Mouse (Mus musculus): ENCODE results near the gene Ttll2. TPM values are rescaled to one million over a fixed set of nuclear protein-coding genes. Genes with fewer than 3 reads are reported as not detected.
"Not testable (repeated sequence)": the region's sequence is repeated elsewhere in the genome, so short reads cannot be mapped to it uniquely, and the experiment has no call there.

The Ttll2 gene
- total RNA-seq, 2 experiments from 2014 or later, result not detected

DNA sequence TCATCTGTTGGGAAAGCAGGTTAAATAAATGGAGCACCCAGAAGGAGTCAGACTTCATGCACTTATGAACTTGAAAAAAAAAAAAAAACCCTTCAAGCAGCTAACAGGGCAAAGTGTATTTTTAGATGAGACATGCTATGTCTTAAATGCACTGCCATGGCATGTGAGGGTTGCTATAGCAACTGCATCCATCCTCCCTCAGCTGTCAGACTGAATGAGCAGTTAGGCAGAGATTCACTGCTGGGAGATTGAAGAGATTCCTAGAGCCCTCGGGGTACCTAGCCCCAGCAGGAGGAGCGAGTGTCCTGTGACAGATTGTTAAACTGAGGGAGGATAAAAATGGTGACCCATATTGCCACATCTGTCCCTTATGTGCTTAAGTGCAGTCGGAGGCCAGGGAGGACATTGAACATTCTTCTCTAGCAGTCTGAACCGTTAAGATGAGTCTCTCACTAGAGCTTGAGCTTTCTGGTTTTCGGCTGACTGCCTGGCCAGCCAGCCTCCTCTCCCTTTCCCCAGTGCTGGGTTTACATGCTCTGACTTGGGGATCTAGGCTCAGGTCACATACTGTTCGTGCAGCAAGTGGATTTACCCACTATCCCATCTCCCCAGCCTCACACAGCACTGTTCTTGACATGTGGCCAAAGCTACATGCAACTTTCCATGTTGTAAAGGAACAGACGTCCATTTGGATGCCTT, 14.3 kb upstream of the Ttll2 start:
- intact Hi-C loops (cut with DNase I); DNase-seq (ENCODE audit: low spot score in 2 of 2): not testable (repeated sequence)

DNA sequence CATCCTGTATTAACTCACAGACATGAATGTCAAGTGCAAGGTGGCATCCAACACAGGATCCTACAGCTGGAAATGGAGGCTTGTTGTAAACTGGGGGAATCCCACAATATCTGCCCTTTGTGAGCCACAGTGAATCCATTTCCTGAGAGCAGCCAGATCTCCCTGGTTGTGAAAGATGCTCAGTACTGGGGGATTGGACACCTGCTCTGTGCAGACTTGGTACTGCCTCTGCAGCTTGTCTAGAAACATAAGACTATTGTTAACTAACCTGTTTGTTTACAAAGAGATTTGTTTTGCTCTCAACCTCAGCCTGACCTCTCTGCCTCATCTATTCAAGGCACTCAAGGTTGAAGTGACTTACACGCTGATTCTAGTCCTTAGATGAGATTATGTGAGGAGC, 13.8 kb upstream of the Ttll2 start:
- intact Hi-C loops (cut with DNase I), result not testable (repeated sequence)

DNA sequence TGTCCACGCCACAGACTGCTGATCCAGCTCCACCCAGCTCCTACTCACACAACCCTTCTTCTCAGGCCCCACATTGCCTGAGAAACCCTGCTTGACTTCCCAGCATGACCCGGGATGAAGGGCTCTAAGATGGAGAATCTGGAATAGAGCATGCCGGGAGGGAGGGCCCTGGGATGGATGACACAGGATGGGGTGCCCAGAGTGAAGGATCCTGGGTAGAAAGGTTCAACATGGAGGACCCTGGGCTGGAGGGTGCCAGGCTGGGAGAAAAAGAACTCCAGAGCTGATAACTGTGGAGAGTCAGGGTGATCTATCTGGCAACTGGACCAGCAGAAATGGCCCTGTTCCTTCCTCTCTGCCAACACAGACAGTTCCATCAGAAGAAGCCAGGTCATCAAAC, 13.1 kb upstream of the Ttll2 start:
- intact Hi-C loops (cut with DNase I), result not testable (repeated sequence)

More for the DNA sequence above, 13.8 kb upstream of the Ttll2 start:
- DNase-seq (ENCODE audit: low spot score in 2 of 2), result not testable (repeated sequence)

DNA sequence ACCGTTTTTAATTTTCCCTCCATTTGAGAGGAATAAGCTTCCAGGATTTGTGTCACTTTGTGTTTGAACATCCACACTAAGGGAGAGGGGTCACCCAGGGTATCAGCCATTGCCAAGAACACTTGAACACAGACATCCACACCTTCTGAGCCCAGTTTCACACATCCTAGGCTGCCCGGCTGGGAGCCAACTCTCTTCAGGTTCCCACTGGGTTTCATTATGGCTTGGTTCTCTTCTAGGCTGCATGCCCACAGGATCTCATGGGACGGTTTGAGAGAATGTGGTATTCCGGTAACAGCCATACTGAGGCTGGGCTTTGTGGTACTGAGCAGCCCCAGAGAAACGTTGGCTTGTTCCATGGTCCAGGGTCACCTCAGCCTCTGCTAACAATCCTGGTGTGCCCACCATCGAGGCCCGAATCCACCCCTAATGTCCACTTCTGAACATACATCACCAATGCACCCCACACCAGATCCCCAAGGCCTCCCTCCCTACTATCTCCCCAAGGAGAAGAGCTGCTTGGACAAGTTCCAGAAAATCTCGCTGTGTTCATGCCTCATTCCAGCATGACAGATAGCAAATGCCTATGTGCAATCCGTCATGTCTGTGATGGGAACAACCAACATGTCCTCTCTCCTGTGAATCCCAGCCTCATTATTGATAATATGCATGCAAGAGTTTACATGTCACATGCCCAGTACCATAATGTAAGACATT, 8.4 kb upstream of the Ttll2 start:
- DNase-seq (ENCODE audit: low spot score in 2 of 2); intact Hi-C loops (cut with DNase I): not testable (repeated sequence)

More for the DNA sequence above, 13.1 kb upstream of the Ttll2 start:
- not testable (repeated sequence) for DNase-seq (ENCODE audit: low spot score in 2 of 2)

DNA sequence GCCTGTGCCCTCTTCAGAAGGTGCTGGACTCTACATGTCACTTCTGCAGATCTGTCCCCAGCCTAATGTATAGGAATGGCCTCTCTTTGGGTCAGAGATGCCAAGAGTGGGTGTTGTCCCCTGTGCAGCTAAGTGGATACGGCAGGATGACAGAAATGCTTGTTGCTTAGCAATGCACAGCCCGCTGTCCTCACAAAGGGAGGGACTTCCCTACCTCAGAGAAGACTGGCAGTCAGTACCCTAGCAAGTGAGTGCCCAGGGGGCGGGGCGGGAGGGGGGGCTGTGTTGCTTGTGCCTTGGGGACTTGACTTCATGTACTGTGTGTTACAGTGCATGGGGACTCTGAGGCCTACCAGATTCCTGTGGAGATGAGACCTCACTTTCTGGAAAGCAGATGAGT, 7.3 kb upstream of the Ttll2 start:
- intact Hi-C loops (cut with DNase I); DNase-seq (ENCODE audit: low spot score in 2 of 2): not testable (repeated sequence)

DNA sequence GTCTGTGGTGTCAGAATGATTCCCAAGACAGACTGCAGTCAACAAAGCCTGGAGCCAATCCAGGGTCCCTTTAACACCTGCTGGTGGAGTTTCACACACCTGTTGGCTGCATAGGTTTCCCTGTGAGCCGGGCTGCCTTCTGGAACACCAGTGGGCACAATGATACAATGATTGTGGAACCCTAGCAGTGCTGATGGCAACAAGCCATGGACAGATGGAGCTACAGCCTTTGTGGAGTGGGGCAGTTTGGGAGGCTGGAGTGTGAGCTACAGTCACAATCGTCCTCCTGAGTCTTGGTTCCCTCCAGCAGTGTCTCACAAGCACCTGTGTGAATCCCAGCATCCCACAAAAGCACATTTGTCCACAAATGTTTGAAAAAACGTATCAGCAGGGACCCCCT, 3.7 kb downstream of the Ttll2 start:
- DNase-seq (ENCODE audit: low spot score in 2 of 2); intact Hi-C loops (cut with DNase I): not testable (repeated sequence)

DNA sequence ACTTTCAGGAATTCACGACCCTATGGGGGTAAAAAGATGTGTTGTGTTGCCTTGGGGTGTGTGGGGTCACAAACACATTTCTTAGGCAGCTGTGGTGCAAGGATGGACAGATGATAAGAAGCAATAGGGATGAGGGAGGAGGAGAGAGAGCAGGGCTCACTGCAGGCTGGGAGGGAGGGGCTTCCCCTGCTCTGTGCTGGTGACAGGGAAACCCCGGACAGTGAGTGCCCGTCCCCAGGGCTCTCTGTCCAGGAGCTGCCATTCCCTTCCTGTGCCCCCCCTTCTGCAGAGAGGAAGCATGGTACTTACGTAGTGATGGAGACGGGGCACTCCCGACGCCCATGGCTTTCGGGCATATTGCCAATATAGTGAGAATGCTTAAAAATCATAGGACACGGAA, 15.1 kb downstream of the Ttll2 start:
- intact Hi-C loops (cut with DNase I); DNase-seq (ENCODE audit: low spot score in 2 of 2): not testable (repeated sequence)

DNA sequence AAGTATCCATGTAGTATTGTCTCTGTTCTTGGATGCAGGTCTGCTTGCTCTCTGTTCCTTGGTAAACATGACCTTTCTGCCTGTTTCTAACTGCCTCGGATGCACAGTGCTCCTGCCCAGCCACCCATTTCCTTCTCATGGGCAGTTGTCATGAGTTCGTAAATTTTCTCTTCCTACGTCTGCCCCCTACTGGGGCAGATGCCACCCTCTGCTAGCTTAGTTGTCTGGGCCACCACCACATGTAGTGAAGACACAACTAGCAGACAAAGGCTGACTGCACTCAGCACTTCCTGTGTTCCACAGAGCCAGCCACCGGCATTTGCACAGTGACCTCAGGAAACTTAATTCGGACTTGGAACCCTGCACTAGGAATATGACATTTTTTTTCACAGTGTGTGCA, 19.8 kb downstream of the Ttll2 start:
- not testable (repeated sequence) for DNase-seq (ENCODE audit: low spot score in 2 of 2)

DNA sequence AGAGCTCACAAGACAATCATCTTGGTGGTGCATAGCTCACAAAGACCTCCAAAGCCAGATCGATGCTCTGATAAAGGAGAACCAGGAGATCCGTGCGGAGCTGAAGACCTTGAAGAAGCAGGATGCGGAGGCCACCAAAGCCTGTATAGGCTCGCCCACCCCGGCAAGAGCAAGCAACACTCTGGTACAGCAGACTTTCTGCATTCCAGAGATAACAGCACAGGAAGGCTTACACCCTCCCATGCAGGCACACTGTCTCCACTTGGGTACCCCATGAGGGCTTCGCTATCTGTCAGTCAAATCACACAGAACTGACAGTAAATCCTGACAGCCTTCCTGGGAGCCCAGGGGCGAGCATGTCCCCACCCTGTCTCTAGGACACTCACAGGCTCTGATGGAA, 26.1 kb downstream of the Ttll2 start:
- intact Hi-C loops (cut with DNase I); DNase-seq (ENCODE audit: low spot score in 2 of 2): not testable (repeated sequence)

More for the DNA sequence above, 19.8 kb downstream of the Ttll2 start:
- intact Hi-C loops (cut with DNase I), result not testable (repeated sequence)

DNA sequence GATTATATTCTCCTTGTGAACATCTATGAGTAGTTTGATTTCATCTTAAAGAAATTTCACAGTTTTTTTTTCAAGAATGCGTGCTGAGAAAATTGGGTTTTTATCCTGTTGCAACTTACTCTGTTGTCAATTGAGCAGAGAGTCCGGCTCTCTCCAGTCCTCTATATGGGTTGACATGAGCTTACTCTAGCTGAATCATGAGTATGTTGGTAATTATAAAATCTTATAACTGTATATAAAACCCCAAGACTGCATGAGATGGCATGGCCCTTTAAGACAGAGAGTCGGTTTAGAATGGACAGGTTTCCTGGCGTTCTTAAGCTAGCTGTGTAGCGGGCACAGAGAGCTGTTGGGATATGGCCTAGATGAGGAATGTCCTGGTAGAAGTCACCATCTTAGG, 28.1 kb downstream of the Ttll2 start, which contains the start of gene Tcp10a:
Tcp10a (plus strand) TSS at position 301 of the 400 bp plus-strand sequence.
- DNase-seq (ENCODE audit: low spot score in 2 of 2); intact Hi-C loops (cut with DNase I): not testable (repeated sequence)

DNA sequence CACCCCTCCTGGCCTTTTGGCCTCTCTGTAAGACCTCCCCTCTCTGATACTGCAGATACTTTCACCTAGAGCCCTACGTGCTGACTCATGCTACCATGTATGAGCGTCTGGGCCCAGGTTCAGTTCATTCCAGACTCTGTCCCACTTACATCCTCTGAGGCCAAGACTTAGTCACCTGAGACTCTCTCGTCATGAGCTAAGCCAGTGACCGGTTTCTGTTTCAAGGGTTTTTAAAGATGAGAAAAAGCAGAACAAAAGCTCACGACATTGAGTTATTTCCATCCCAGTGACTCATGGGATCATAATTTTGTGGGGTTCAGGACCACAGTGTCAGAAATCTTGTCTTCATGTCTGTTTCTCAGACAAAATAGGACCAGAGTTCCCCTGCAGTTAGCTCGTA, 32.7 kb downstream of the Ttll2 start:
- intact Hi-C loops (cut with DNase I); DNase-seq (ENCODE audit: low spot score in 2 of 2): not testable (repeated sequence)

DNA sequence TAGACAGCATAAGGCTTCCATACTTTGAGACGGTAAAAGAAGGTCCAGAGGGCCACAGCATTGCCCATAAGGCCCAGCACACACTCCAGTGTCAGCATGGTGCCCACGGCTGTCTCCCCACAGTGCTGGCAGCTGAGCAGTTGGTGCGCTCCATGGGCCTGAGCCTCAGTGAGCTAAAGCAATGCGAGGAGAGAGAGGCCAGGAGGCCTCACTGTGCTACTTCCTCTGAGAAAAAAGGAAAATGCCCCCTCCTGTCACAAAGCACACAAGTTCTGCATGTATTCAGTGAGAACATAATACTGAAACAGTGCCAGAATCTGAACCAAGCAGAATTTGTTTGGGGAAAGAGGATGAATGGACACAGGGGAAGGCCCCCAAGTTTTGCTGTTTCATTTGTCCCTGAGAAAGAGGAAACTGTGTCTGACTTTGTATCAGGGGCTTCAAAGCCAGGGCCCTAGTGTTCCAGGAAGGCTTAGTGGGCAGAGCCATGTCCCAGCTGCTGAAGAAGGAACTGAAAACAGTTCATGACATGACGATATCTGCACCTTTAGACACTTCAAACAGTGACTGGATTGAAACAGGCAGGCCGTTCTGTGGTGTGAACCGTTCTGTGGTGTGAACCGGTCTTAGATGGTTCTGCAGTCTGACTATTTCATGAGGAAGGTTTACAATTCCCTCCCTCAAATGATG, 36.7 kb downstream of the Ttll2 start:
- intact Hi-C loops (cut with DNase I); DNase-seq (ENCODE audit: low spot score in 2 of 2): not testable (repeated sequence)

DNA sequence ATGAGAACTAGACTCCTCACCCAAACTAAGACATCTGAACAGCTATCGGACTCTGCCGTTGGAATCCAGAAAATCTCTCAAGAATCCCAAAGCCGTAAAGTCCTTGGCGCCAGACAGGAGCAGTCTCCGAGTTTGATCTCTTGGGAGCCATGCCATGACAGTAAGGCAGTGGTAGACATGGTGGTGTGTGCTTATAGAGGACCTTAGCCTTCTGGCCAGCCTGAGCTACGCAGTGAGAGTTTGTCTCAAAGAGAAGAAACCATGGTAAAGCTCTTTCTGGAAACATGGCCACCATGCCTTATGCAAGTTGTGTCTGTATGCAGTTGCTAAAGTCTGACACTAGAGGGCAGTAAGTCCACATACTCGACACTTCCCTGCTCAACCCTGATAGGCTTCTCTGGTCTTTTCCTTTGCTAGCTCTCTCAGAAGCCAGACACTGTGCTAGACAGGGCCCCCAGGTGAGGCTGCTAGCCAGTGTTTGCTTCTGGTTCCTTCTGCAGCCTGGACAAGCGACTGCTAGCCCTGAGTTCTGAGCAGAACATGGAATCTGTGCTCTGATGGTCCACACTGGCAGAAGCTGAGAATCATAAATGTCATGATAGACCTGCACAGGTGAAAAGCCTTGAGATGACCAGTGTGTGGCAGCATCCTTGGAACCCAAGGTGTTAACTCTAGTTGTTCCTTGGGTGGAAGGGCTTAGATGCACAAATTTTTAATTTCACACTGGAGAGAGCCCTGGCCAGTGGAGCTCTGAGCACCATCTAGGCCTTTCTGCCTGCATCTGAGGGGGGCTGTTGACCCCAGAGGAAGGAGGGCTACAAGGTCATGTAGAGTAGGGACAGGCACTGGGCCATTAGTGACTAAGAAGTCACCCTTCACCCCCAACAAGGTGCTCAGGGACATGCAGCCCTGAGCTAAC, 46.0 kb downstream of the Ttll2 start:
- intact Hi-C loops (cut with DNase I), result not testable (repeated sequence)
- DNase-seq (ENCODE audit: low spot score in 2 of 2), result peak; percentile 55 to 65

Other genes with a start within 250 kb of the Ttll2 start
- gene Rps6ka2, start 182.6 kb downstream of the Ttll2 start, total RNA-seq (2021), result 10 to 100 TPM; 41.9 to 67.1 TPM
- gene Tcp10a, start 28.1 kb downstream of the Ttll2 start, total RNA-seq (2021), result under 1 TPM in 1 of 2 experiments, not detected in 1; 0.23 TPM
- not detected for gene Gm49630, start 19.3 kb upstream of the Ttll2 start, total RNA-seq (2021)
- gene Unc93a2, start 32.8 kb upstream of the Ttll2 start, total RNA-seq (2021), result not detected